Mouse (Mus musculus): ENCODE measurements around the gene Ndufa6. TPM values are rescaled to one million over a fixed set of nuclear protein-coding genes. Genes with fewer than 3 reads are reported as not detected.
A peak's percentile ranks its signal among the peaks of the same experiment; 100 is the strongest.

The Ndufa6 gene
- total and polyA plus RNA-seq, 3 experiments, result 235 to 417 TPM; not detected in 1

- TF ChIP-seq GABPA (IDR thresholded peaks at IDR 0.05; ENCODE audit: low read depth, low read length), result no peak
- no peak for TF ChIP-seq MAFK (IDR thresholded peaks at IDR 0.05; ENCODE audit: borderline replicate concordance, low read depth, low read length)
- no peak for TF ChIP-seq ZC3H11A (IDR thresholded peaks at IDR 0.05; ENCODE audit: low read depth, low read length)
Measured at GRCm38 (mm10) chr15:82339634-82340254, 14.4 kb downstream of the Ndufa6 start (continued).

GRCm38 (mm10) chr15:82339150-82339549 lies 15.0 kb downstream of the Ndufa6 start:
- Histone ChIP-seq H3K4me1 (ENCODE audit: control insufficient read depth in 1 of 2, insufficient read depth in 2 of 2, low read length in 2 of 2) (peaks cover 16 to 37% of the 10 kb centered on the region in 2 experiments), H3K36me3 (ENCODE audit: control insufficient read depth in 1 of 2, insufficient read depth in 2 of 2, low read length in 2 of 2) (peaks cover 0 to 32% of the 10 kb centered on the region in 2 experiments; a peak in 2 of 4 replicates), H3K9ac (ENCODE audit: control insufficient read depth, low read depth, low read length, poor library complexity, severe bottlenecking) (peak overlapping the region; percentile 94), H3K27ac (ENCODE audit: control insufficient read depth, low read depth, low read length) (peak overlapping the region; percentile 98), H3K79me2 (ENCODE audit: control insufficient read depth, insufficient read depth, low read length, poor library complexity) (peaks cover 29% of the 10 kb centered on the region), H3K4me3 (ENCODE audit: control insufficient read depth in 1 of 2, insufficient read depth in 1 of 2, low read depth in 2 of 2, low read length in 2 of 2) (peak overlapping the region; percentile 78 to 79), H3K9me3 (replicated peaks; ENCODE audit: insufficient read depth, low read length) (no peaks in the 10 kb centered on the region), H3K27me3 (ENCODE audit: control insufficient read depth in 1 of 2, insufficient read depth in 2 of 2, low read length in 2 of 2) (no peaks in the 10 kb centered on the region)
- DNase-seq (ENCODE audit: low read depth, low spot score), result no peak
- TF ChIP-seq CTCF (IDR thresholded peaks at IDR 0.05 in 2 of 3, conservative IDR thresholded peaks at IDR 0.05 in 1 of 3; ENCODE audit: control insufficient read depth in 1 of 3, insufficient read depth in 1 of 3, low read depth in 2 of 3, low read length in 3 of 3, poor library complexity in 1 of 3, severe bottlenecking in 1 of 3) (no peak; a peak in 1 of 6 replicates), ETS1 (IDR thresholded peaks at IDR 0.05; ENCODE audit: low read depth, low read length) (no peak), RCOR1 (IDR thresholded peaks at IDR 0.05; ENCODE audit: low read depth, low read length) (no peak), CHD2 (IDR thresholded peaks at IDR 0.05; ENCODE audit: low read length) (no peak), RAD21 (IDR thresholded peaks at IDR 0.05; ENCODE audit: low read depth, low read length) (no peak), GATA1 (IDR thresholded peaks at IDR 0.05; ENCODE audit: low read depth, low read length) (no peak)

- Histone ChIP-seq H3K79me2 (ENCODE audit: control insufficient read depth, insufficient read depth, low read length, poor library complexity) (peaks cover 25% of the 10 kb centered on the region), H3K4me1 (ENCODE audit: control insufficient read depth in 1 of 2, insufficient read depth in 2 of 2, low read length in 2 of 2) (peaks cover 16 to 32% of the 10 kb centered on the region in 2 experiments), H3K4me3 (ENCODE audit: control insufficient read depth in 1 of 2, insufficient read depth in 1 of 2, low read depth in 2 of 2, low read length in 2 of 2) (peak within 1 kb of the TSS; percentile 79 to 83), H3K9me3 (replicated peaks; ENCODE audit: insufficient read depth, low read length) (no peaks in the 10 kb centered on the region), H3K36me3 (ENCODE audit: control insufficient read depth in 1 of 2, insufficient read depth in 2 of 2, low read length in 2 of 2) (peaks cover 0 to 27% of the 10 kb centered on the region in 2 experiments; a peak in 2 of 4 replicates), H3K9ac (ENCODE audit: control insufficient read depth, low read depth, low read length, poor library complexity, severe bottlenecking) (peak within 1 kb of the TSS; percentile 94), H3K27ac (ENCODE audit: control insufficient read depth, low read depth, low read length) (peak within 1 kb of the TSS; percentile 98), H3K27me3 (ENCODE audit: control insufficient read depth in 1 of 2, insufficient read depth in 2 of 2, low read length in 2 of 2) (no peaks in the 10 kb centered on the region)
- TF ChIP-seq USF2 (IDR thresholded peaks at IDR 0.05; ENCODE audit: borderline replicate concordance in 1 of 2, insufficient read depth in 1 of 2, low read depth in 1 of 2, low read length in 2 of 2) (no peak), TBP (IDR thresholded peaks at IDR 0.05; ENCODE audit: low read depth, low read length) (no peak), MAFK (IDR thresholded peaks at IDR 0.05; ENCODE audit: borderline replicate concordance, low read depth, low read length) (no peak), MAZ (IDR thresholded peaks at IDR 0.05; ENCODE audit: low read depth, low read length) (0 out of 2 replicates have a peak, but pooled peaks have one; percentile 27), CHD1 (IDR thresholded peaks at IDR 0.05; ENCODE audit: low read depth, low read length) (no peak), E2F4 (IDR thresholded peaks at IDR 0.05; ENCODE audit: borderline replicate concordance, low read depth, low read length) (no peak), TCF12 (IDR thresholded peaks at IDR 0.05; ENCODE audit: low read depth, low read length) (no peak; the same call in 1 of the 2 replicates), NELFE (IDR thresholded peaks at IDR 0.05; ENCODE audit: low read depth, low read length) (peak; percentile 45), MXI1 (IDR thresholded peaks at IDR 0.05; ENCODE audit: low read depth, low read length) (peak; percentile 41; the same call in 1 of the 2 replicates), CTCF (IDR thresholded peaks at IDR 0.05 in 2 of 3, conservative IDR thresholded peaks at IDR 0.05 in 1 of 3; ENCODE audit: control insufficient read depth in 1 of 3, insufficient read depth in 1 of 3, low read depth in 2 of 3, low read length in 3 of 3, poor library complexity in 1 of 3, severe bottlenecking in 1 of 3) (0 out of 6 replicates have a peak, but pooled peaks of 1 of the 3 experiments have one; percentile 9), POLR2A (IDR thresholded peaks at IDR 0.05; ENCODE audit: control insufficient read depth in 1 of 2, insufficient read depth in 1 of 2, low read depth in 1 of 2, low read length in 2 of 2, poor library complexity in 1 of 2) (peak in 1 of 2 experiments; percentile 61; a peak in 2 of 4 replicates), ZMIZ1 (IDR thresholded peaks at IDR 0.05; ENCODE audit: low read depth, low read length) (0 out of 2 replicates have a peak, but pooled peaks have one; percentile 70), SIN3A (IDR thresholded peaks at IDR 0.05; ENCODE audit: low read length) (peak; percentile 64), ZC3H11A (IDR thresholded peaks at IDR 0.05; ENCODE audit: low read depth, low read length) (no peak), BHLHE40 (IDR thresholded peaks at IDR 0.05; ENCODE audit: borderline replicate concordance, low read depth, low read length) (peak; percentile 74; the same call in 1 of the 2 replicates), USF1 (IDR thresholded peaks at IDR 0.05; ENCODE audit: low read depth, low read length) (peak; percentile 70), SMC3 (IDR thresholded peaks at IDR 0.05; ENCODE audit: low read depth, low read length) (no peak), NRF1 (IDR thresholded peaks at IDR 0.05; ENCODE audit: insufficient read depth, low read depth, low read length, poor library complexity, severe bottlenecking) (peak; percentile 50; the same call in 1 of the 2 replicates), MAX (IDR thresholded peaks at IDR 0.05; ENCODE audit: low read length) (0 out of 2 replicates have a peak, but pooled peaks have one; percentile 41), ELF1 (IDR thresholded peaks at IDR 0.05; ENCODE audit: low read depth, low read length) (peak; percentile 50; the same call in 1 of the 2 replicates)
- DNase-seq (ENCODE audit: low read depth, low spot score), result peak; percentile 99
Measured at GRCm38 (mm10) chr15:82338593-82339112, 15.5 kb downstream of the Ndufa6 start, which contains the start of the genes Naga, Pheta2 and Smdt1. Naga (minus strand) TSS chr15:82338925. Pheta2 (plus strand) TSS chr15:82338942. Smdt1 (plus strand) TSS chr15:82338959.
